Mouse (Mus musculus) liver, postnatal 0 days (tissue): ENCODE measurements around the gene Ccser1.

Source experiments
- CTCF ChIP-seq: sonication (generic); IDR thresholded peaks from 2 replicates; pipeline ENCODE4 v1.5.1; 2016; ENCODE audit warnings: antibody characterized with exemption, low read depth
- EP300 ChIP-seq: IDR thresholded peaks from 2 replicates; pipeline ENCODE4 v1.6.1; 2016; ENCODE audit warnings: antibody characterized with exemption, low read depth, mild to moderate bottlenecking

DNA sequence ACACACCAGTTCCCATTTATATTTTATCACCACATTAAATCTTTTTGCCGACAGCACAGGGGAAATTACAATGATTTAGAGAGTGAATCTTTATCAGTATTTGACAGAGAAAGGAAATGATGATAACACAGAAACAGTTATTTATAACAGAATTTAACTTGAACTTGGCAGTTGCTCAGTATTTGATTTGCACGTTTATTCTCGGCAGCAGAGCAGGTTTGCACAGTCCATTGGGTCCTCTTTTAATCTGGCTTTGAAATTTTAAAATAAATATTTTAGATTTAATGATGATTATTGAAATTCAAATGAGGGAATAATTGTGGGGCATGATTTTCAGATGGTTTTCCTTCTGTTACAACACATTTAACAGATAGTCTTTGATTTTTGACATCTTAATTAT, 305.2 kb downstream of the Ccser1 start:
- TF ChIP-seq EP300: no peak
- TF ChIP-seq CTCF: no peak
